Mouse (Mus musculus) spleen, postnatal 4 days (tissue): ENCODE data around the gene Myh13.

Experiments
- DNase-seq, 2 experiments: peaks; one replicate each; pipeline ENCODE4 v3.0.0; 2022; ENCODE audit warnings: low spot score in 2 of 2

Gene Myh13

DNA sequence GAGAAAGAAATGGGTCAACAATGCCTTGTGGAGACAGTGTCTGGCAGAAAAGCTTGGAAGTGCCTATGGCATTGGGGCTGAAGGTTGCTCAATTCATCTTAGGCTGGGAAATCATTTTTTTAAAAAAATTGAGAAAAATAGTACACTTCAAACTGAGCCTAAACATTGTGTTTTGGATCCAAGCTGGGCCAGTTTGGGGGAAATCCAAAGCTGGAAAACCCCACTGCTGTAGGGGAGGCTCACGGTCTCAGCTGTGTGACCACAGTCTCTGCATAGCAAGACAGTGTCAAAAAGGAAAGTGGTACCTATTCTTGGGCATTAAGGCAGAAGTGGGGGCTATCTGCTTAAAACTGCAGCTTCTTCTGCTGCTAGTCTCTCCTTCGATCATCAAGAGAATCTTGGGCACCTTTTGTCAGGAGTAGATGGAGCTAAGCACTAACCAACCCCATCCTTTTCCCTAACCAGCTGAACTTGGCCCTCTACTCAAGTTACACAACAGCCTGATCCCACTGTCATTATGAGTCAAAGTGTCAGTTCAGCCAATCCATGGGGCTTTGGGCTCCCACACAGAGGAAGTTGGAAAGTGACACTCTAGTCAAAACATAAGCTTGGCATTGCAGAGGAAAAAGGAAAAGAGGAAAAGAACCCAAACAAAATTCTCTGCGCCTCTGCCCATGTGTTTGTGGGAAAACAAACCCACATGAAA, 69.4 kb downstream of the Myh13 start:
- DNase-seq, result no peak

DNA sequence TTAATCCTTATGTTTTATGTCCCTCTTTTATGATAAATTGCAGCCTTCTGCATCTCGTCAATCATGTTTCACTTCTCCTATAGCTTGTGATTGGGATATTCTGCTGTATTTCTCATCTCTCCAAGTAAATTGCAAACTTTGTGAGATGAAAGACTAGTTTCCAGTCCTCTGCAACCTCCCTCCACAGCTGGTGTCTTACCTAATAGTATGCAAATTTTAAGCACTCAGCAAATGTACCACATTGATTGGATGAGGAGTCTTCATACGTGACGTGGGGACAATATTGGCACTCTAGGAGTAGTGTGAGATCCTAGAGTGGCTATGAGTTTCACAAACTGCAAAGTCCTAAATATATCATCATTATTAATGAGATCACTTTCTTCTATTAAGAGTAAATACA, 70.9 kb downstream of the Myh13 start:
- DNase-seq, result no peak

DNA sequence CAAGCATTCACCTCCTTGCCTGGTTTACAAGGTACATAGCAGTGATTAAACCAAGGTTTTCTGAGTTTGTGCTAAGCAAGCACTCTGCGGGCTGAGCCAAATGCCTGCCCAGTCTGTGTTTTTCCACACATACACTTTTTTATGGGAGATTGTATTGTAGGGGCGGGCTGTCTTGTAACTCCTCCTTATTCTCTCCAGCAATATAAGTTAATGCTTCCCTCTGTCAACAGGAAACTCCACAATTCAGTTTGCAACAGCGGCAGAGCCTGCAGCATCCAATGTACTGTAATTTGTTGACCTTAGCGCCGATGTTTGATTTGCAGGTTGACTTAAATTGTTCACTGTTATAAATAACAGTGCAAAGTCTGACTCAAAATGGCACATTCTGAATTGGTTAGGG, 79.5 kb downstream of the Myh13 start:
- DNase-seq, result no peak

DNA sequence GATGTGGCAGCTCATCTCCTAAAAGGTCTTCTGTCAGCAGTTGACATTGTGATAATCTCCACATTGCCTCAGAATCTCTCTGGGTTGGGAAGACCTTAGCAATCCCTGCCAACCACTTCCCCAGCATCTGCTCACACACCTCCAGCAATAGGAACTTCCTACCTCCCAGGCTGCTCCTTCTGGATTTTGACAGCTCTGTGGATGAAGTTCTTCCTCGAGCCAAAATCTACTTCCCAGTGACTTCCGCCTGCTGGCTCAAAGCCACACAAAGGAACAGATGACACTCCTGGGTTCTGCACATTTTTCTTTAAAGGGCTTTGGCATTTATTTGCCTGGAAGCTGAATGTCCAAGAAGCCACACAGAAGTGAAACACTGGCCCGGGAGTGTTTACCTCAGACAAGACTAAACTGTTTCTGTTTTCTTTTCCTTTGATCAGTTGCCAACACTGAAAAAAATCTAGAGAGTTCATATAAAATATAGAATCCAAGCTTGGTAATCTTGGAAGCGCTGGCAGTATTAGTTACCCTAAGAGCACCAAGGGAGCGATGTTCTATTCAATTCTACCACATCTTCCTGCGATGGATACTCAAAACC, 93.0 kb downstream of the Myh13 start:
- no peak for DNase-seq
